Mouse (Mus musculus) lung, postnatal 36 days (tissue): Measurements from ENCODE around the gene Gpr183.

Source experiments
- DNase-seq: peaks from one replicate; pipeline ENCODE4 v3.0.0; 2022; ENCODE audit warnings: mixed read lengths

The Gpr183 gene

GRCm38 (mm10) chr14:121987287-121987686, 22.3 kb upstream of the Gpr183 start:
- no peak for DNase-seq

GRCm38 (mm10) chr14:121986028-121986427, 21.0 kb upstream of the Gpr183 start:
- no peak for DNase-seq

GRCm38 (mm10) chr14:121985477-121985876, 20.5 kb upstream of the Gpr183 start:
- no peak for DNase-seq

GRCm38 (mm10) chr14:121983009-121983933, 18.3 kb upstream of the Gpr183 start:
- no peak for DNase-seq

- DNase-seq = no peak
Measured at GRCm38 (mm10) chr14:121981531-121981930, 16.5 kb upstream of the Gpr183 start.

GRCm38 (mm10) chr14:121973114-121973513, 8.1 kb upstream of the Gpr183 start:
- DNase-seq = no peak

- DNase-seq = no peak
Measured at GRCm38 (mm10) chr14:121970402-121970801, 5.4 kb upstream of the Gpr183 start.

GRCm38 (mm10) chr14:121967095-121967494, 2.1 kb upstream of the Gpr183 start:
- DNase-seq = no peak

GRCm38 (mm10) chr14:121965461-121965860, 466 bp upstream of the Gpr183 start:
- DNase-seq = no peak

- no peak for DNase-seq
Measured at GRCm38 (mm10) chr14:121963942-121964335, 1.1 kb downstream of the Gpr183 start.

- no peak for DNase-seq
Measured at GRCm38 (mm10) chr14:121963251-121963941, 1.6 kb downstream of the Gpr183 start.

GRCm38 (mm10) chr14:121962128-121962890, 2.7 kb downstream of the Gpr183 start:
- no peak for DNase-seq

- no peak for DNase-seq
Measured at GRCm38 (mm10) chr14:121961496-121962127, 3.4 kb downstream of the Gpr183 start.

GRCm38 (mm10) chr14:121960997-121961396, 4.0 kb downstream of the Gpr183 start:
- DNase-seq = no peak

GRCm38 (mm10) chr14:121960531-121960930, 4.5 kb downstream of the Gpr183 start:
- no peak for DNase-seq

GRCm38 (mm10) chr14:121960031-121960430, 5.0 kb downstream of the Gpr183 start:
- no peak for DNase-seq

GRCm38 (mm10) chr14:121959538-121959980, 5.4 kb downstream of the Gpr183 start:
- no peak for DNase-seq

- no peak for DNase-seq
Measured at GRCm38 (mm10) chr14:121958751-121959537, 6.1 kb downstream of the Gpr183 start.

- no peak for DNase-seq
Measured at GRCm38 (mm10) chr14:121958041-121958750, 6.8 kb downstream of the Gpr183 start.

GRCm38 (mm10) chr14:121957176-121957871, 7.7 kb downstream of the Gpr183 start:
- DNase-seq = no peak
